10 mouse cellular contexts compared by ENCODE assay signal in genomic region chr13:26657010-26657611, GRCm38 (mm10).
DNase-seq lines count a peak whose midpoint lies in the region; ATAC-seq lines count a peak whose summit lies in the region.
"Had no signal": no experiment of that assay in that cellular context is flagged by ENCODE, and none has a peak within 500 bp of the region (broad histone marks: within the 10 kb centered on the region; RNA-seq: fewer than 3 reads in every experiment).

No protein-coding gene starts in this region.

- H3K27ac ChIP-seq in forebrain, embryonic 13.5 days: peak overlapping the region; percentile 73
- H3K27ac ChIP-seq: embryonic facial prominence, embryonic 15.5 days had no signal

- H3K4me3 ChIP-seq in forebrain, embryonic 13.5 days: no peak overlapping the region
- H3K4me3 ChIP-seq: embryonic facial prominence, embryonic 15.5 days had no signal

- no peaks in the 10 kb centered on the region for H3K36me3 ChIP-seq in forebrain, embryonic 13.5 days (ENCODE audit: poor library complexity, severe bottlenecking)
- H3K36me3 ChIP-seq: embryonic facial prominence, embryonic 15.5 days had no signal

- intact Hi-C loops in gastrocnemius, postnatal 14 days (cut with DNase I; ENCODE audit: low total_unique reads): no loop called here

- H3K4me2 ChIP-seq in forebrain, embryonic 13.5 days: no peak overlapping the region
- H3K4me2 ChIP-seq: embryonic facial prominence, embryonic 15.5 days had no signal

- no peaks in the 10 kb centered on the region for H3K27me3 ChIP-seq in forebrain, embryonic 13.5 days
- H3K27me3 ChIP-seq: embryonic facial prominence, embryonic 15.5 days had no signal

- H3K9me3 ChIP-seq in forebrain, embryonic 13.5 days (replicated peaks): no peaks in the 10 kb centered on the region
- H3K9me3 ChIP-seq: embryonic facial prominence, embryonic 15.5 days had no signal

- H3K9ac ChIP-seq in forebrain, embryonic 13.5 days: no peak overlapping the region
- H3K9ac ChIP-seq: embryonic facial prominence, embryonic 15.5 days had no signal

- ATAC-seq in forebrain, embryonic 13.5 days: peak; percentile 94
- ATAC-seq: Patski had no signal

- peak; percentile 89 for DNase-seq in Muller cell, postnatal 12 days (ENCODE audit: inconsistent ontology term)
- peak; percentile 49 for DNase-seq in adipocyte (ENCODE audit: low spot score)
- peak; percentile 4 for DNase-seq in layer of hippocampus, adult 9-11 months
- no peak for DNase-seq in thymus, adult 18-20 months
- no peak for DNase-seq in testis, postnatal 10 days (ENCODE audit: low spot score)
- no peak for DNase-seq in gastrocnemius, postnatal 14 days
- DNase-seq: liver had no signal

- WGBS in forebrain, embryonic 13.5 days: 27% methylated on average over 1 of the region's 1 CpGs

- H3K4me1 ChIP-seq in forebrain, embryonic 13.5 days: peaks cover 17% of the 10 kb centered on the region
- H3K4me1 ChIP-seq: embryonic facial prominence, embryonic 15.5 days had no signal

Comparison
In these comparisons a context has a peak if more than half of its experiments do, and no peak if none do; other contexts are left out.
1. DNase-seq: peak in Muller cell, postnatal 12 days (single experiment), adipocyte (single experiment) and layer of hippocampus, adult 9-11 months (single experiment); none in thymus, adult 18-20 months (0 of 2), testis, postnatal 10 days (single experiment) and gastrocnemius, postnatal 14 days (single experiment).